Mouse (Mus musculus): ENCODE results near the gene Gm35315. TPM values are rescaled to one million over a fixed set of nuclear protein-coding genes. Genes with fewer than 3 reads are reported as not detected.
"Not testable (repeated sequence)": the region's sequence is repeated elsewhere in the genome, so short reads cannot be mapped to it uniquely, and the experiment has no call there.

The Gm35315 gene
- under 1 TPM; 0.24 to 0.39 TPM for total RNA-seq (2021)
- long read RNA-seq, experiment 1 = 0 reads
- long read RNA-seq, experiment 2, partial matches to known transcripts = 0 of 1 reads
- long read RNA-seq, experiment 2, other reads (novel, unspliced or antisense) = 1 of 1 reads

- DNase-seq (ENCODE audit: low spot score) = peak; percentile 90
Measured at GRCm38 (mm10) chr5:110094030-110094846, at the start of gene Gm35315. Gene Gm35315, minus strand, starts transcription at chr5:110094420.

GRCm38 (mm10) chr5:110143007-110143406 lies 48.8 kb upstream of the Gm35315 start:
- DNase-seq (ENCODE audit: low spot score) = no peak

- DNase-seq (ENCODE audit: low spot score) = peak; percentile 30
Measured at GRCm38 (mm10) chr5:110142309-110142708, 48.1 kb upstream of the Gm35315 start.

- DNase-seq (ENCODE audit: low spot score) = no peak
Measured at GRCm38 (mm10) chr5:110140424-110140823, 46.2 kb upstream of the Gm35315 start.

- DNase-seq (ENCODE audit: low spot score) = no peak
Measured at GRCm38 (mm10) chr5:110139325-110139724, 45.1 kb upstream of the Gm35315 start.

GRCm38 (mm10) chr5:110137816-110138215 lies 43.6 kb upstream of the Gm35315 start:
- no peak for DNase-seq (ENCODE audit: low spot score)

GRCm38 (mm10) chr5:110136087-110136464 lies 41.9 kb upstream of the Gm35315 start:
- DNase-seq (ENCODE audit: low spot score) = no peak

- peak; percentile 98 for DNase-seq (ENCODE audit: low spot score)
Measured at GRCm38 (mm10) chr5:110135293-110136086, 41.3 kb upstream of the Gm35315 start, which contains the start of gene Chfr. Gene Chfr, plus strand, starts transcription at chr5:110135842.

GRCm38 (mm10) chr5:110122380-110122779 lies 28.2 kb upstream of the Gm35315 start:
- DNase-seq (ENCODE audit: low spot score) = not testable (repeated sequence)

- DNase-seq (ENCODE audit: low spot score) = peak; percentile 89
Measured at GRCm38 (mm10) chr5:110109991-110110441, 15.8 kb upstream of the Gm35315 start, which contains the start of gene Zfp605. Gene Zfp605, plus strand, starts transcription at chr5:110110092.

- no peak for DNase-seq (ENCODE audit: low spot score)
Measured at GRCm38 (mm10) chr5:110108305-110108628, 14.0 kb upstream of the Gm35315 start.

- peak; percentile 96 for DNase-seq (ENCODE audit: low spot score)
Measured at GRCm38 (mm10) chr5:110107581-110108304, 13.5 kb upstream of the Gm35315 start, which contains the start of gene Gtpbp6. Gene Gtpbp6, minus strand, starts transcription at chr5:110108197.

GRCm38 (mm10) chr5:110106901-110107564 lies 12.8 kb upstream of the Gm35315 start:
- DNase-seq (ENCODE audit: low spot score) = no peak

- no peak for DNase-seq (ENCODE audit: low spot score)
Measured at GRCm38 (mm10) chr5:110106140-110106871, 12.1 kb upstream of the Gm35315 start.

GRCm38 (mm10) chr5:110104616-110105380 lies 10.6 kb upstream of the Gm35315 start:
- DNase-seq (ENCODE audit: low spot score) = no peak

- DNase-seq (ENCODE audit: low spot score) = no peak
Measured at GRCm38 (mm10) chr5:110103901-110104615, 9.8 kb upstream of the Gm35315 start.

GRCm38 (mm10) chr5:110102853-110103625 lies 8.8 kb upstream of the Gm35315 start:
- DNase-seq (ENCODE audit: low spot score) = no peak

- DNase-seq (ENCODE audit: low spot score) = no peak
Measured at GRCm38 (mm10) chr5:110102429-110102828, 8.2 kb upstream of the Gm35315 start.

Data from gastrocnemius, adult 18-20 months (tissue).